Mouse (Mus musculus) E14TG2a.4 (cell line): ENCODE data around the gene Atp5f1.

Source experiments
- H3K27me3 ChIP-seq: 2 replicates; pipeline ENCODE4 v1.6.1; 2014; ENCODE audit warnings: low read length, control low read depth; ENCODE audit not compliant: insufficient read depth
- H3K36me3 ChIP-seq: 2 replicates; pipeline ENCODE4 v1.6.1; 2014; ENCODE audit warnings: low read length, control low read depth; ENCODE audit not compliant: insufficient read depth
- H3K4me1 ChIP-seq: replicated peaks from 2 replicates; pipeline ENCODE4 v1.6.1; 2014; ENCODE audit warnings: low read depth, low read length, control low read depth
- H3K4me3 ChIP-seq: replicated peaks from 2 replicates; pipeline ENCODE4 v1.5.1; 2014; ENCODE audit warnings: mild to moderate bottlenecking, low read length
- H3K9me3 ChIP-seq: 2 replicates; pipeline ENCODE4 v1.6.1; 2014; ENCODE audit warnings: low read length, control low read depth
- CTCF ChIP-seq: conservative IDR thresholded peaks from 2 replicates; pipeline ENCODE4 v1.5.1; 2014; ENCODE audit warnings: low read length
- NANOG ChIP-seq: IDR thresholded peaks from 2 replicates; pipeline ENCODE4 v1.6.1; 2014; ENCODE audit warnings: borderline replicate concordance, low read length, mixed read lengths
- POU5F1 ChIP-seq: IDR thresholded peaks from 2 replicates; pipeline ENCODE4 v1.6.1; 2014; ENCODE audit warnings: low read length, borderline replicate concordance

The Atp5f1 gene

DNA sequence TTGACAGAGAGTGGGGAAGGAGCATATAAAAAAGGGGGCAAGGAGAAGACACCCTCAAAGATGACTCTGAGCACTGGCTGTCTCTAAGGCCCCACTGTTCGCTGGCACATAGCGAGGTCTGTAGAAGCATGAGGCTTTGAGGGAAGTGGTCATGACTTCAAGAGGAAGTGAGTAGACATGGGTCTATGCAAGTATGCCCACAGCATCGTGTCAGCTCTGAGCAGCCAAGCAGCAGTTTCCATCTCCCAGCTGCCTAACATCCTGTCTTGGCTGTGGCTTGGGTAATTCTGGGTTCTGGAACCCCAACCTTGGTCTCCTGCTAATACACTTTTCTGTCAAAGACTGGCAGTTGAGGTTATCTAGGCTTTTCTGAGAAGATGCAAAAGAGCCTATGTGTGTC lies 59.2 kb downstream of the Atp5f1 start:
- no peak overlapping the region for H3K4me3 ChIP-seq
- no peaks in the 10 kb centered on the region for H3K9me3 ChIP-seq
- no peaks in the 10 kb centered on the region for H3K36me3 ChIP-seq
- no peaks in the 10 kb centered on the region for H3K4me1 ChIP-seq
- no peak for TF ChIP-seq NANOG
- TF ChIP-seq POU5F1: no peak
- TF ChIP-seq CTCF: no peak
- peaks cover 15% of the 10 kb centered on the region for H3K27me3 ChIP-seq

DNA sequence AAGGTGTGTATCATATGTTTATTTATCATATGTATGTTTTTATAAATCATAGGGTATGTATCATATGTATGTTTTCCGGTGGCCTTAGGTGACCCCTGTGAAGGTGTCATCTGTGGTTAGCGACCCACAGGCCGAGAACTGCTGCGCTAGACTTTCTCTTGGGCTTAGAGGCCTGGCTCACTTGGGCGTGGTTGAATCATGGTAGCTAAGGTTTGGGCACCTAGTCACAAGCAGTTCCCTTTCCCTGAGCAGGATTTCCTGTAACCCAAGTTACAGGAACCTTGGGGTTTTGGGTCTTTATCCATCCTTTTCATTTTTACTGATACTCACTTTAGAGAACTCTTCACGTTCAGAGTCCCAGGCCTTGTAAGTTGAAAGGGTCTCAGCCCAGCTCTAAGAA lies 59.6 kb downstream of the Atp5f1 start:
- Histone ChIP-seq H3K9me3 (no peaks in the 10 kb centered on the region), H3K4me1 (peaks cover 2% of the 10 kb centered on the region), H3K4me3 (no peak overlapping the region), H3K27me3 (peaks cover 15% of the 10 kb centered on the region), H3K36me3 (no peaks in the 10 kb centered on the region)
- no peak for TF ChIP-seq NANOG
- TF ChIP-seq CTCF: no peak
- TF ChIP-seq POU5F1: no peak

DNA sequence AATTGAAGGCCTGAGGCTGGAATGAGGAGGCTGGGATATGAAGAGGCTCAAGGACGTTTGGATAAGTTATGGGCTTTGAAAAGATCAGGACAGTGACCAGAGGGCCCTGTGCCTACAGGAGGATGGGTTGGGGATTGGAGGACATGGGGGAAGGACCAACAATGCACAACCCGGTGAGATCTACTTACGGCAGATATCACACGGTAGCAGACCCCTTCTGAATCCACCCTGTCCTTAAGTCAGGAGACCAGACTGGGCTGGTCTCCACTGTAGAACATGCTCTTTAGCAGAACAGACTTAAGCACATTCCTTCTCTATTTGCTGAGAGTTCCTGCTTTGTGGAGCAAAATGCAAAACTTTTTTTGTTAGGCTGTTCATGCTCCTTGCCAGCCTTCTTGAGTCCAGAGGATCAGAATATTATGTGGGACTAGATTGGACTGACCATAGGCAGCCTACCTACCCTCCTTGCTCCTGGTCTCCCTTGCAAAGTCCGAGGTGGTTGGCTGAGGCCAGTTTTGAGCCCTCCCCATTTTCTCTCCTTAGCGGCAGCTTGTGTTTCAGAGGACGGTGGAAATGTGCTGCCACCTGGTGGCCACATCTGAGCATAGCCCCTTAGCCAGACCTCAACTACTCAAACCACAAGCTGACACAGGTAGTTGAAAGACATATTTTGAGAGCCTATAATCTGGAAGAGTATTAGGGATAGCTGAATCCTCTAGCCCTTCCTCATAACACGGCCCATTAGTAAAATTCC lies 60.3 kb downstream of the Atp5f1 start:
- Histone ChIP-seq H3K27me3 (peaks cover 15% of the 10 kb centered on the region), H3K36me3 (no peaks in the 10 kb centered on the region), H3K4me3 (no peak overlapping the region), H3K4me1 (peaks cover 9% of the 10 kb centered on the region), H3K9me3 (no peaks in the 10 kb centered on the region)
- TF ChIP-seq CTCF: peak; percentile 83
- no peak for TF ChIP-seq POU5F1
- TF ChIP-seq NANOG: no peak

DNA sequence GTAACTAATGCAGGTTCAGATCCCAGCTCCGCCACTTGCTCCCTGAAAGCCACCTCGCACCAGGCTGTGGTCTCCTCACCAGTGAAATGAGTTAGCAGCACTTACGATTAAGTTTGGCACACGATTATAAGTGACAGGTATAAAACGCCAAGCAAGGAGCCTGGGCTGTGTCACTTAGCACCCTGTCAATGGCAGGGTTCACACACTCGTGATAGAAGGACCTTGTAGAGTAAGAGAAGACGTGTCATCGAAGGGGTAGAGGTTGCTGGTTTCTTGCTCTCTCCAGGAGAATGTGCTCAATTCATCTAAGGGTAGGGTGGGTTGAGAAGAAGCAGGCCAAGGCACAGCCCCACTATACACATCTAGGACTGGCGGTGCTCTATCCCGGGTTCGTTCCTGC lies 61.0 kb downstream of the Atp5f1 start:
- no peaks in the 10 kb centered on the region for H3K9me3 ChIP-seq
- H3K4me3 ChIP-seq: no peak overlapping the region
- H3K36me3 ChIP-seq: no peaks in the 10 kb centered on the region

DNA sequence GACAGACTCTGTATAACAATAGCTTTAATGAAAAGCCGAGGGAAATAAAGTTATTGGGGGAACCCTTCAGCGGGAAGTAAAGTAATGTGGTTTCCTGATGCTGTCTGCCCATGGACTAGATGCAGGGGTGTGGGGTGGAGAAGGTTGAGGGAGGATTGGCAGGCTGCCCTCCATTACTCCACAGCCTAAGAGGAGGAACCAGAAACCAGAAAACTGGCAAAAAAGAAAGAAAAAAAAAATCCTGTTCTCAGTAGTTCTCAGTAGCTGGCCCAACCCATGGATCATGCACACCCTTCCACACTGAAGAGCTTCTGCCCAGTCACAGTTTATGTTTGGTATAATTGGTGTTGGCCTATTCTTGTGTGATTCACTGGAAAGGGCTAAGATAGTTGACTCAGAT lies 61.6 kb downstream of the Atp5f1 start:
- H3K9me3 ChIP-seq: no peaks in the 10 kb centered on the region
- peaks cover 22% of the 10 kb centered on the region for H3K4me1 ChIP-seq
- no peak overlapping the region for H3K4me3 ChIP-seq

More for the DNA sequence above, 61.0 kb downstream of the Atp5f1 start:
- TF ChIP-seq CTCF (no peak), NANOG (no peak), POU5F1 (no peak)
- H3K4me1 ChIP-seq: peaks cover 17% of the 10 kb centered on the region
- peaks cover 15% of the 10 kb centered on the region for H3K27me3 ChIP-seq

DNA sequence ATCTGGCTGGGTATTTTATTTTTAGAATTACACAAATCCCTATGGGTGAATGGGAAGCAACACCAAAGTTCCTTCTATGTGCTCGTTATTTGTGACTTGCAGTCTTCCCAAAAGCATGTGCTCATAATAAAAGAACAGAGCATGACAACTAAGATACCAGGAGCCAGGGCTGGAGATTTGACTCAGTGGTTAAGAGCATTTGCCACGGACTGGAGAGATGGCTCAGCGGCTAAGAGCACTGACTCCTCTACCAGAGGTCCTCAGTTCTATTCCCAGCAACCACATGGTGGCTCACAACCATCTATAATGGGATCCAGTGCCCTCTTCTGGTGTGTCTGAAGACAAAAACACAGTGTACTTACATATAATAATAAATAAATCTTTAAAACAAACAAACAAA lies 63.1 kb downstream of the Atp5f1 start:
- Histone ChIP-seq H3K9me3 (no peaks in the 10 kb centered on the region), H3K36me3 (no peaks in the 10 kb centered on the region), H3K27me3 (peaks cover 15% of the 10 kb centered on the region), H3K4me3 (no peak overlapping the region), H3K4me1 (peaks cover 34% of the 10 kb centered on the region)
- TF ChIP-seq NANOG: no peak
- no peak for TF ChIP-seq POU5F1

More for the DNA sequence above, 61.6 kb downstream of the Atp5f1 start:
- peaks cover 15% of the 10 kb centered on the region for H3K27me3 ChIP-seq
- no peak for TF ChIP-seq POU5F1
- TF ChIP-seq CTCF: no peak
- no peaks in the 10 kb centered on the region for H3K36me3 ChIP-seq

DNA sequence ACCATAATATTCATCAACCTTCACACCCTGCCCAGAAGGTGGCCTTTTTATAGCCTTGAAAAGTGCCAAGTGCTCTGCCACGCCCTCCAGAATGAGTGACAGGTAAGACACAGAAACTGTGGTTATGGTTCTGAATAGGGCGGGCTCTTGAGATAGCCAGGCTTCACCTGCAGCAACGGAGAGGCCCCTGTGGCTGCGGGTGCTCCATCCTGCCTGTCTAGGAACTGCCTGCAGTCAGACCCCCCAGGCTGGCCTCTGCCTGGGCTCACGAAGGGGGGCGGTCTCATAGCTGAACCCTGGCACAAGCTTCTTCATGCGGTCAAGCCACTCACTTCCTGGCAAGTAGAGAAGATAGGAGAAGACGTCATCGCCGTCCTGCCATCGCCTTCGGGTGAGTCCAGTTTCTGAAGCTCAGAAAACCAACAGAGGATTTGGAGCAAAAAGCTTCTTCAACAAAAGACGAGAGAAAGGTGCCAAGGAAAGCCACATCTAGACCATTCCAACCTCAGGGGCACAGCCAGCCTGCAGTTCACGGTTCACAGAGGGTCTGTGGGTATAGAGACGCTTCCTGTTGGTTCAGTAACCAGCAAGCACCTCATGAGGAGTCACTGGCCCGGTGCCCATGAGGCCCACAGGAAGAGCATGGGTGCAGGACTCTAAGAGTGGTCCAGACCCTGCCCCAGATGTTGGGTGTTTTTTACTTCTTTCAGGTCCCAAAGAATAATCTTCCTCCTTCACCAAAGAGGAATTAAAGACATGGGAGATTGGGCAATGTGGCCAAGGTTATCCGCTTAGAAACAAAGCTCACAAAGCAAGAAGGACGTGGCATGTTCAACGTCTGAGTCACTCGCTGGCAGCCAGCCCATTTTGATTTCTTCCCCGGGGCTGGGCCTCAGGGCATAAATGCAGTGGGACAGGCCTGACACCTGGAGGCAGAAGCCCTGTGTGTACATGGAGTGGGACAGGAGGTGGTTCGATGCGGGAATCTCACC lies 65.0 kb downstream of the Atp5f1 start:
- peak overlapping the region; percentile 29; the same call in 1 of the 2 replicates for H3K4me3 ChIP-seq
- H3K9me3 ChIP-seq: no peaks in the 10 kb centered on the region
- TF ChIP-seq CTCF (no peak), POU5F1 (no peak), NANOG (no peak)

DNA sequence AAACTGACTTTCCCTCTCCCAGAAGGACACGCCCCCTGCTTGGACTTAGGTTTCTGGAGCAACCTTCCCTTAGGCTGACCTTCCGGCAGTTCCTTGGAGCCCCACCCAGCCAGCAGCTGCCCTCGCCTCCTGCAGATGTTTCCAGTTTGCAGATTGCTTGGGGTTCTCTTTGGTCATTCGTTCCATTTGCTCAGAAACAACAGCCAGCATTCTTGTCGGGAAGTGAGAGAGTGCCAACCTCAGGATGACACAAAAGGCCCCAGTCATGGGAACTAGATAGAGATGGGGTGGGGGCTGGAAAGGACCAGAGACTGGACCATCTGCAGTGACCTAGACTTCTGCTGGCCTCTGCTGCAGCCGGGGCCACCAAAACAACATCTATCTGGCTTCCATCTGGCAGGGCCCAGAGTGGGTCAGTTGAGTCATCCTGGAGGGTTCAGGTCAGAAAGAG lies 65.9 kb downstream of the Atp5f1 start:
- no peaks in the 10 kb centered on the region for H3K9me3 ChIP-seq
- TF ChIP-seq CTCF (no peak), POU5F1 (no peak), NANOG (no peak)
- H3K36me3 ChIP-seq: no peaks in the 10 kb centered on the region
- H3K4me3 ChIP-seq: peak overlapping the region; percentile 32; the same call in 1 of the 2 replicates
- peaks cover 34% of the 10 kb centered on the region for H3K4me1 ChIP-seq
- H3K27me3 ChIP-seq: peaks cover 7% of the 10 kb centered on the region

More for the DNA sequence above, 65.0 kb downstream of the Atp5f1 start:
- H3K27me3 ChIP-seq: peaks cover 13% of the 10 kb centered on the region
- no peaks in the 10 kb centered on the region for H3K36me3 ChIP-seq
- peaks cover 34% of the 10 kb centered on the region for H3K4me1 ChIP-seq
